Mouse (Mus musculus): ENCODE data around the gene Mttp.

- TF ChIP-seq CTCF (IDR thresholded peaks at IDR 0.05; ENCODE audit: borderline replicate concordance, extremely low read depth, insufficient read depth, insufficient read length) (no peak), POLR2A (IDR thresholded peaks at IDR 0.05; ENCODE audit: borderline replicate concordance, extremely low read depth, insufficient read depth, insufficient read length, poor library complexity, severe bottlenecking) (no peak)
These were observed 23.3 kb downstream of the Mttp start for GRCm38 (mm10) chr3:138121461-138121860.
